Mouse (Mus musculus) heart, embryonic 16.5 days (tissue): ENCODE measurements around the gene Nit2. TPM values are rescaled to one million over a fixed set of nuclear protein-coding genes. Genes with fewer than 3 reads are reported as not detected.

Source experiments
- ATAC-seq: fragments of 200-750 bp; cut with Nextera tagmentation; replicated peaks from 2 replicates; pipeline ENCODE4 v1.8.0; 2017; ENCODE audit warnings: moderate number of reproducible peaks; ENCODE audit not compliant: insufficient read depth, low FRiP score; ENCODE audit errors: extremely low read depth
- H3K27ac ChIP-seq: fragments of 300-500 bp; sonication (generic); 2 replicates; pipeline ENCODE4 v1.5.1; 2014; ENCODE audit warnings: mild to moderate bottlenecking, low read length, control low read depth, moderate library complexity
- H3K27me3 ChIP-seq: fragments of 300-500 bp; sonication (generic); 2 replicates; pipeline ENCODE4 v1.6.1; 2014; ENCODE audit warnings: low read length, mixed read lengths; ENCODE audit not compliant: control insufficient read depth, insufficient read depth
- H3K36me3 ChIP-seq: fragments of 300-500 bp; sonication (generic); 2 replicates; pipeline ENCODE4 v1.6.1; 2014; ENCODE audit not compliant: control insufficient read depth, insufficient read depth
- H3K4me1 ChIP-seq: fragments of 300-500 bp; sonication (generic); 2 replicates; pipeline ENCODE4 v1.6.1; 2014; ENCODE audit warnings: low read length, mixed read lengths; ENCODE audit not compliant: control insufficient read depth, insufficient read depth
- H3K4me2 ChIP-seq: fragments of 300-500 bp; sonication (generic); 2 replicates; pipeline ENCODE4 v1.6.1; 2014; ENCODE audit warnings: low read depth, mild to moderate bottlenecking, control low read depth, low read length
- H3K4me3 ChIP-seq: fragments of 300-500 bp; sonication (generic); 2 replicates; pipeline ENCODE4 v1.5.1; 2014; ENCODE audit warnings: mild to moderate bottlenecking, control low read depth, low read length
- H3K9ac ChIP-seq: fragments of 300-500 bp; sonication (generic); 2 replicates; pipeline ENCODE4 v1.6.1; 2014; ENCODE audit warnings: low read length, control low read depth
- H3K9me3 ChIP-seq: fragments of 300-500 bp; sonication (generic); replicated peaks from 2 replicates; pipeline ENCODE4 v1.6.1; 2016; ENCODE audit warnings: low read length; ENCODE audit not compliant: control insufficient read depth
- WGBS: fragments of 180-500 bp; shearing (Covaris S2); extraction: QIAGEN DNeasy Blood & Tissue Kit; methylation state at CpG from one replicate; pipeline ENCODE4 v1.1.7; 2014; 5-methylcytosine and 5-hydroxymethylcytosine counted together
- polyA plus RNA-seq: library from polyadenylated mRNA; unstranded; fragments of >200 nt; fragmentation: Nextera tagmentation; extraction: Ambion mirVana; gene quantifications from 2 replicates; pipeline ENCODE4 v1.2.1, GENCODE M21; 2015

Nit2 gene
- polyA plus RNA-seq, 1 experiment from 2014 or later, result 46.4 TPM

- Histone ChIP-seq H3K9me3 (no peaks in the 10 kb centered on the region), H3K27ac (peak overlapping the region; percentile 95), H3K4me3 (peak overlapping the region; percentile 98), H3K9ac (peak overlapping the region; percentile 99), H3K27me3 (no peaks in the 10 kb centered on the region), H3K4me1 (peaks cover 15% of the 10 kb centered on the region), H3K36me3 (no peaks in the 10 kb centered on the region), H3K4me2 (peak overlapping the region; percentile 75)
- ATAC-seq, result peak; percentile 21
- WGBS, result under 1% methylated on average over 59 of the region's 59 CpGs
Observed at GRCm38 (mm10) chr16:57121816-57122415, 45.2 kb downstream of the Nit2 start.

- H3K4me2 ChIP-seq, result peak within 1 kb of the TSS; percentile 75
- peaks cover 15% of the 10 kb centered on the region for H3K4me1 ChIP-seq
- peak within 1 kb of the TSS; percentile 99 for H3K9ac ChIP-seq
- H3K27me3 ChIP-seq, result no peaks in the 10 kb centered on the region
- peak within 1 kb of the TSS; percentile 98 for H3K4me3 ChIP-seq
- ATAC-seq, result peak; percentile 99
- WGBS, result under 1% methylated on average over 37 of the region's 37 CpGs
- no peaks in the 10 kb centered on the region for H3K36me3 ChIP-seq
- no peaks in the 10 kb centered on the region for H3K9me3 ChIP-seq
- peak within 1 kb of the TSS; percentile 95 for H3K27ac ChIP-seq
Observed at GRCm38 (mm10) chr16:57120913-57121815, 46.0 kb downstream of the Nit2 start, which contains the start of gene Tomm70a. Gene Tomm70a (plus strand): TSS chr16:57121703.

GRCm38 (mm10) chr16:57117562-57117961 is 49.6 kb downstream of the Nit2 start:
- WGBS, result 70% methylated on average over 2 of the region's 2 CpGs
- H3K4me1 ChIP-seq, result peaks cover under 1% of the 10 kb centered on the region
- no peak overlapping the region for H3K4me3 ChIP-seq
- H3K27me3 ChIP-seq, result no peaks in the 10 kb centered on the region
- no peaks in the 10 kb centered on the region for H3K36me3 ChIP-seq
- no peak overlapping the region for H3K4me2 ChIP-seq
- no peak overlapping the region for H3K9ac ChIP-seq
- ATAC-seq, result no peak
- H3K27ac ChIP-seq, result no peak overlapping the region
- H3K9me3 ChIP-seq, result no peaks in the 10 kb centered on the region

GRCm38 (mm10) chr16:57116066-57116465 is 51.1 kb downstream of the Nit2 start:
- Histone ChIP-seq H3K27me3 (no peaks in the 10 kb centered on the region), H3K9ac (no peak overlapping the region), H3K36me3 (no peaks in the 10 kb centered on the region), H3K9me3 (no peaks in the 10 kb centered on the region), H3K4me2 (no peak overlapping the region), H3K4me3 (no peak overlapping the region), H3K4me1 (no peaks in the 10 kb centered on the region), H3K27ac (no peak overlapping the region)
- ATAC-seq, result no peak

Other genes with a start within 250 kb of the Nit2 start
- 0.31 and 0.53 TPM in 2 replicates for gene Lnp1, start 239.3 kb downstream of the Nit2 start, polyA plus RNA-seq
- 0.10 TPM in 1 of 2 replicates, not detected in the other for gene Tmem45a2, start 96.0 kb downstream of the Nit2 start, polyA plus RNA-seq
- 38.1 and 39.0 TPM in 2 replicates for gene Tomm70a, start 45.6 kb downstream of the Nit2 start, polyA plus RNA-seq
- 17.1 and 20.0 TPM in 2 replicates for gene Tbc1d23, start 64.2 kb upstream of the Nit2 start, polyA plus RNA-seq
- not detected in 2 replicates for gene Tmem30c, start 125.5 kb upstream of the Nit2 start, polyA plus RNA-seq
- 24.2 and 26.7 TPM in 2 replicates for gene Filip1l, start 185.8 kb upstream of the Nit2 start, polyA plus RNA-seq